Mouse (Mus musculus): ENCODE data around the gene Rimbp3. TPM values are rescaled to one million over a fixed set of nuclear protein-coding genes. Genes with fewer than 3 reads are reported as not detected.

Rimbp3 gene
- total and polyA plus RNA-seq, 2 experiments from 2014 or later = 1.7 to 4.9 TPM

DNA sequence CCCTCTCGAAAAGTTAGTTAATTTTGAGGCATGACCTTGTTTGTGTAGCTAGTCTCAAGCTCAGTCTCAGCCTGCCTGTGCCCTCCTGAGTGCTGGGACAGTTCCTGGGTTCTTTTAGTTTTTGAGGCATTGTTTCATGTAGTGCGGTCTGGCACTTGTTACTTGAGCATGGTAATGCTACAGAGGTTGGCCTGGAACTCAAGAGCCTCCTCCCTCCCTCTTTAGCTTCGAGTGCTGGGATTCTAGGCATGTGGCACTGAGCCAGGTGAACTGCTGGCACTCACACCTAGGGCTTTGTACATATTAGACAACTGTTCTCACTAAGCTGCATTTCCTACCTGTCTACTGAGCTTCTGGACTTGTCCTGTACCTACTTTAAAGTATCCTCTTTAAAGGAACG lies 39.3 kb downstream of the Rimbp3 start:
- DNase-seq (ENCODE audit: low spot score) (no peak), ATAC-seq (ENCODE audit: low FRiP score) (no peak)
- no peaks in the 10 kb centered on the region for H3K9me3 ChIP-seq (ENCODE audit: low read length)
- H3K36me3 ChIP-seq (ENCODE audit: insufficient read depth, low read length) = no peaks in the 10 kb centered on the region
- H3K27ac ChIP-seq (ENCODE audit: low read depth, low read length) = no peak overlapping the region
- H3K9ac ChIP-seq (replicated peaks; ENCODE audit: low read length, poor library complexity, severe bottlenecking) = no peak overlapping the region
- no peak for TF ChIP-seq CTCF (IDR thresholded peaks at IDR 0.05)
- H3K4me1 ChIP-seq (ENCODE audit: insufficient read depth, low read length) = no peaks in the 10 kb centered on the region
- 72% methylated on average over 4 of the region's 4 CpGs for WGBS
- H3K4me3 ChIP-seq (ENCODE audit: low read depth, low read length) = no peak overlapping the region
- no peak overlapping the region for H3K4me2 ChIP-seq (ENCODE audit: low read depth, low read length, poor library complexity, severe bottlenecking)
- H3K27me3 ChIP-seq (ENCODE audit: insufficient read depth, low read length) = no peaks in the 10 kb centered on the region

DNA sequence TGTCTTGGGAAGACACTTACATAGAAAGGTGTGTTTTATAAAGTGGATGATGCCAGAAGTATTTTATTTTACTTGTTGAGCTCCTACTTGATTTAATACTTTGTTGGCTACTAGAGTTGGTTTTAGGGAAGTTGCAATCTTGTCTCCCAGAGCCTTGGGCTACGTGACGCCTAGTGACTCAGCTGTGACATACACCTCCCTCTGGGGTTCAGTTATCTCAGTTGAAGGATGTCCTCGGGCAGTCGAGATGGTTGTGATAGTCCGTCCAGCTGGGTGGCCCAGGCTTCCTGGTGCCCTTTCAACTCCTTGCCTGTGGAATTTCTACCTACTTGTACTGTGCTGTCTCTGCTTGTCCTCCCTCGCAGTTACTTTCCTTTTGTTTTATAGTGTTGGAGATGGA lies 40.7 kb downstream of the Rimbp3 start:
- DNase-seq (ENCODE audit: low spot score) = no peak
- Histone ChIP-seq H3K4me2 (ENCODE audit: low read depth, low read length, poor library complexity, severe bottlenecking) (no peak overlapping the region), H3K4me1 (ENCODE audit: insufficient read depth, low read length) (peaks cover 5% of the 10 kb centered on the region; the same call in 1 of the 2 replicates), H3K4me3 (ENCODE audit: low read depth, low read length) (no peak overlapping the region), H3K9me3 (ENCODE audit: low read length) (no peaks in the 10 kb centered on the region), H3K9ac (replicated peaks; ENCODE audit: low read length, poor library complexity, severe bottlenecking) (no peak overlapping the region), H3K27me3 (ENCODE audit: insufficient read depth, low read length) (no peaks in the 10 kb centered on the region), H3K36me3 (ENCODE audit: insufficient read depth, low read length) (no peaks in the 10 kb centered on the region), H3K27ac (ENCODE audit: low read depth, low read length) (no peak overlapping the region)
- WGBS = 80% methylated on average over 6 of the region's 6 CpGs
- ATAC-seq (ENCODE audit: low FRiP score) = no peak
- no peak for TF ChIP-seq CTCF (IDR thresholded peaks at IDR 0.05)

DNA sequence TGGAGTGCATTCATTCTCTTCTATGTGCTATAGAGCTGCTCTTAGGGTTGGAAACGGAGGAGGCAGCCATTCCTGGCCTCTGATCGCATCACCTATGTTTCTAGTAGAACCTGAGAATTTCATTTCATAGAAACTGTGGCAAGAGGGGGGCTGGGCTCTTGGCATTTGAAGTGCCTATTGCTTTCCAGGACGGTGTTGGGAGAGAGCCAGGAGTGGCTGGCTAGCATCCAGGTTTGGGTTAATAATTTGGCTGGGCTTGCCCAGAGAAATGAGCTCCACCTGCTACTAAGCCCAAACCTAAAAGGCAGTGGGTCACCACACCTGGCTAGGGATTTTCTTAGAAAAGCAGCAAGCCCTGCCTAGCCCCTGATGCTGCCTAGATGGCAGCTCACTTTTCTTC lies 43.1 kb downstream of the Rimbp3 start:
- peaks cover 6% of the 10 kb centered on the region for H3K36me3 ChIP-seq (ENCODE audit: insufficient read depth, low read length)
- H3K9ac ChIP-seq (replicated peaks; ENCODE audit: low read length, poor library complexity, severe bottlenecking) = no peak overlapping the region
- H3K4me2 ChIP-seq (ENCODE audit: low read depth, low read length, poor library complexity, severe bottlenecking) = no peak overlapping the region
- ATAC-seq (ENCODE audit: low FRiP score) (no peak), DNase-seq (ENCODE audit: low spot score) (peak; percentile 53)
- no peak overlapping the region for H3K27ac ChIP-seq (ENCODE audit: low read depth, low read length)
- H3K27me3 ChIP-seq (ENCODE audit: insufficient read depth, low read length) = no peaks in the 10 kb centered on the region
- WGBS = 64% methylated on average over 3 of the region's 3 CpGs
- H3K4me1 ChIP-seq (ENCODE audit: insufficient read depth, low read length) = peaks cover 7% of the 10 kb centered on the region; the same call in 1 of the 2 replicates
- no peaks in the 10 kb centered on the region for H3K9me3 ChIP-seq (ENCODE audit: low read length)
- no peak for TF ChIP-seq CTCF (IDR thresholded peaks at IDR 0.05)
- no peak overlapping the region for H3K4me3 ChIP-seq (ENCODE audit: low read depth, low read length)

- Histone ChIP-seq H3K9me3 (ENCODE audit: low read length) (no peaks in the 10 kb centered on the region), H3K36me3 (ENCODE audit: insufficient read depth, low read length) (peaks cover 8% of the 10 kb centered on the region), H3K4me3 (ENCODE audit: low read depth, low read length) (no peak overlapping the region), H3K27me3 (ENCODE audit: insufficient read depth, low read length) (no peaks in the 10 kb centered on the region), H3K27ac (ENCODE audit: low read depth, low read length) (no peak overlapping the region), H3K9ac (replicated peaks; ENCODE audit: low read length, poor library complexity, severe bottlenecking) (no peak overlapping the region), H3K4me2 (ENCODE audit: low read depth, low read length, poor library complexity, severe bottlenecking) (no peak overlapping the region), H3K4me1 (ENCODE audit: insufficient read depth, low read length) (peaks cover 7% of the 10 kb centered on the region; the same call in 1 of the 2 replicates)
- 77% methylated on average over 3 of the region's 3 CpGs for WGBS
- peak; percentile 32; the same call in 1 of the 2 replicates for ATAC-seq (ENCODE audit: low FRiP score)
- TF ChIP-seq CTCF (IDR thresholded peaks at IDR 0.05) = no peak
- DNase-seq (ENCODE audit: low spot score) = no peak
Observed at GRCm38 (mm10) chr16:17252086-17252726, 43.8 kb downstream of the Rimbp3 start.

- no peak for TF ChIP-seq CTCF (IDR thresholded peaks at IDR 0.05)
- Histone ChIP-seq H3K27me3 (ENCODE audit: insufficient read depth, low read length) (no peaks in the 10 kb centered on the region), H3K4me2 (ENCODE audit: low read depth, low read length, poor library complexity, severe bottlenecking) (no peak overlapping the region), H3K9me3 (ENCODE audit: low read length) (no peaks in the 10 kb centered on the region), H3K4me3 (ENCODE audit: low read depth, low read length) (no peak overlapping the region), H3K27ac (ENCODE audit: low read depth, low read length) (no peak overlapping the region), H3K36me3 (ENCODE audit: insufficient read depth, low read length) (peaks cover 15% of the 10 kb centered on the region), H3K4me1 (ENCODE audit: insufficient read depth, low read length) (peaks cover 7% of the 10 kb centered on the region; the same call in 1 of the 2 replicates), H3K9ac (replicated peaks; ENCODE audit: low read length, poor library complexity, severe bottlenecking) (no peak overlapping the region)
- DNase-seq (ENCODE audit: low spot score) = no peak
- 69% methylated on average over 7 of the region's 7 CpGs for WGBS
- no peak for ATAC-seq (ENCODE audit: low FRiP score)
Observed at GRCm38 (mm10) chr16:17252841-17253240, 44.4 kb downstream of the Rimbp3 start.

DNA sequence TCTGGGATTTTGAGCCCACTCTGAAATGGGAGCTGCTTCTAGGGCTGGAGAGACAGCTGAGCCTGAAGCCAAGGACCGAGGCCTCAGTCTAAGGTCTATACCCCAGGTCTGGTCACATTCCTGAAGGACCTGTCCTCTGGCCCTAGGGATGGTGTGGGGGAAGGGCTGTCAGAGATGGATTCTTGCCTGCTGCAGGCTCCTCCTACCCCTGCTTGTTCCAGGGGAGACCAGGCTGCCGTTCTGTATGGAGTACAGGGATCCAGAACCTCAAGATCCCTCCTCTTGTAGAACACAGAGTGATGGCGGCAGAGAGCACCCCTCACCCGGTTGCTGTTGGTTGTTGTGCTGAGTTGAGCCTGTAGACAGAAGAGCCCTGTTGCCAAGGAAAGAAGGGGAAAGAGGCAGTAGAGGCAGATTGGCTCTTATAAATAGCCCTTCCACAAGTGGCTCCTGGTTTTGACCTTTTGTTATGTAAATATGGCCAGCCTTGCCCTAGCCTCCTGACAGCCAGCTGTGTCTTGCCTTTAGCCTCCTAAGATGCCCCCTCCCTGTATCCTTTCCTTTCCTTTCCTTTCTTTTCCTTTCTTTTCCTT lies 45.7 kb downstream of the Rimbp3 start:
- TF ChIP-seq CTCF (IDR thresholded peaks at IDR 0.05) = no peak
- Histone ChIP-seq H3K27me3 (ENCODE audit: insufficient read depth, low read length) (no peaks in the 10 kb centered on the region), H3K36me3 (ENCODE audit: insufficient read depth, low read length) (peaks cover 27% of the 10 kb centered on the region), H3K4me1 (ENCODE audit: insufficient read depth, low read length) (peaks cover 7% of the 10 kb centered on the region; the same call in 1 of the 2 replicates), H3K9ac (replicated peaks; ENCODE audit: low read length, poor library complexity, severe bottlenecking) (no peak overlapping the region), H3K9me3 (ENCODE audit: low read length) (no peaks in the 10 kb centered on the region), H3K4me2 (ENCODE audit: low read depth, low read length, poor library complexity, severe bottlenecking) (no peak overlapping the region), H3K27ac (ENCODE audit: low read depth, low read length) (no peak overlapping the region), H3K4me3 (ENCODE audit: low read depth, low read length) (no peak overlapping the region)
- ATAC-seq (ENCODE audit: low FRiP score) (no peak), DNase-seq (ENCODE audit: low spot score) (no peak)
- WGBS = 18% methylated on average over 4 of the region's 4 CpGs
